Mouse (Mus musculus): ENCODE measurements around the gene Bphl.
"Not testable (repeated sequence)": the region's sequence is repeated elsewhere in the genome, so short reads cannot be mapped to it uniquely, and the experiment has no call there.

Bphl gene

GRCm38 (mm10) chr13:34051692-34052091 lies 14.3 kb downstream of the Bphl start:
- no peak for DNase-seq (ENCODE audit: low spot score)

GRCm38 (mm10) chr13:34053673-34054282 lies 16.4 kb downstream of the Bphl start:
- DNase-seq (ENCODE audit: low spot score): no peak

- no peak for DNase-seq (ENCODE audit: low spot score)
These were observed 17.0 kb downstream of the Bphl start for GRCm38 (mm10) chr13:34054391-34054790.

DNA sequence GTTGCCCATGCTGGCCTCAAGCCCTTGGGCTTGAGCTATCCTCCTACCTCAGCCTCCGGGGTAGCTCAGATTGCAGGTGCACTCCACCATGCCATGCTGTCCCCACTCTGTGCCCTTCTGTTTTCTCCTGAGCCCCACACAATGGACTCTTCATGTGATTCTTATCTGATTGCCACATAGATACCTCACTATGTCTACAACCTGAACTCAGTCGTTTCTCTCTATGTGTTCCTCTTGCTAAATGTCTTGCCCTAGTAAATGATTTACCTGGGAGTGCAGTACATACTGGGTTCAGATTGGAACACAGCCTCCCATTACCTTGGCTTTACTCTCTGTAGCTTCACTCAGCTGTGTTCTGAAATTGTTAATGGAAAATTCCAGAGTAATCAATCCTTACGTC lies 17.6 kb downstream of the Bphl start:
- DNase-seq (ENCODE audit: low spot score): no peak

GRCm38 (mm10) chr13:34057252-34057651 lies 19.9 kb downstream of the Bphl start:
- DNase-seq (ENCODE audit: low spot score): no peak

DNA sequence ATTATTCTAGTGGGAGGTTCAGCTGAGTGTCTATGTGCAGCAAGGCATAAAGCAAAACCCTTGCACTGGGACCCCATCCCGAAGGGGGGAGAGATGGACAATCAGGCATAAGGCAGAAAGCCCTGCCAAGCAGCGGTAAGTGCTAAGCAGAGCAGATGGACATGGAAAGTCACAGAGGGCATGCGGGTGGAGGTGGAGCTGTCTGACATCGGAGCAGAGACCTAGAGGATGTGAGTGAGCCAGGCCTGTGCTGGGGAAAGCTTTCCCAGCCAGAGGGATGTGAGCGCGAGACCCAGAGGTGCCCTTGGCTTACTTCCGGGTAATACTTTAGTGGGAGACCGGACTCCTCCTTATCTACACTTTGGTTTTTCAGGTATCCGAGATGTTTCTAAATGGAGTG lies 22.7 kb downstream of the Bphl start:
- no peak for DNase-seq (ENCODE audit: low spot score)

- DNase-seq (ENCODE audit: low spot score): no peak
These were observed 25.1 kb downstream of the Bphl start for GRCm38 (mm10) chr13:34062466-34062865.

DNA sequence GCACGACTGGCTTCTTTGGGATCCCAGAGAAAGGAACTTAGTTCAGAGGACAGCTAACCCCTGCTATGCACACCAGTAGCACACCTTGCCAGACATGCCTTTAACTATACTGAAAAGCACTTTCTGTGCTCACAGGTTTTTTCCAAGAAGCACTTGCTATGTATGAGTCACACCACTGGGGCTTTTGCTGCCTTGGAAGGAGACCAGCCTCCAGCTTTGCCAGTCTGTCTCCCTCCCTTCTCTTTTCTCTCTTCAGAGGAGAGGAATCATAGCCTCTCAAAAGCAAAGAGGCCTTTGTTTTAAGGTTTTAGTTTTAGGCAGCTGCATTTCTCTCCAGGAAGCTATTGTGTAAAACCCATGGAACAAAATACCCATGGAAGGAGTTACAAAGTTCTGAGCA lies 29.0 kb downstream of the Bphl start:
- DNase-seq (ENCODE audit: low spot score): no peak

GRCm38 (mm10) chr13:34070296-34070695 lies 32.9 kb downstream of the Bphl start:
- no peak for DNase-seq (ENCODE audit: low spot score)

- DNase-seq (ENCODE audit: low spot score): no peak
These were observed 34.4 kb downstream of the Bphl start for GRCm38 (mm10) chr13:34071836-34072235.

GRCm38 (mm10) chr13:34072847-34073246 lies 35.5 kb downstream of the Bphl start:
- no peak for DNase-seq (ENCODE audit: low spot score)

- DNase-seq (ENCODE audit: low spot score): not testable (repeated sequence)
These were observed 37.0 kb downstream of the Bphl start for GRCm38 (mm10) chr13:34074441-34074840.

DNA sequence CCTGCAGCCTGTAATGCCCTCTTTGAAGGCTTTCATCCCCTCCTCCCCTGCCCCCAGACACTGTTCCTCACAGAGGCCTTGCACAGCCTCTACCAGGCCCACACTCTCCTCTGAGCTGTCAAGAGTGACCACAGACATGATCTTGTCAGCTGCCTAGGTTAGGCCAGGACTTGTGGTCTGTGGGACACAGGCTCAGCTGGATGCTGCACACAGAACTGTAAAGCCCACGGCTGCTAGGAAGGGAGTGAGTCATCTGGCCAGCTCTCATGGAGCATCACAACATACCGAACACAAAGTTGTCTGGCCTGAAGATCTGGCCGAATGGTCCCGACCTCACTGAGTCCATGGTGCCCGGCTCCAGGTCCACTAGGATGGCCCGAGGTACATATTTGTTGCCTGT lies 38.5 kb downstream of the Bphl start:
- DNase-seq (ENCODE audit: low spot score): not testable (repeated sequence)

GRCm38 (mm10) chr13:34076561-34077491 lies 39.4 kb downstream of the Bphl start:
- no peak for DNase-seq (ENCODE audit: low spot score)

GRCm38 (mm10) chr13:34077492-34078271 lies 40.3 kb downstream of the Bphl start, which contains the start of gene Tubb2a:
Gene Tubb2a (minus strand): TSS chr13:34078007.
- peak; percentile 98 for DNase-seq (ENCODE audit: low spot score)

- no peak for DNase-seq (ENCODE audit: low spot score)
These were observed 41.3 kb downstream of the Bphl start for GRCm38 (mm10) chr13:34078500-34079280.

- no peak for DNase-seq (ENCODE audit: low spot score)
These were observed 42.4 kb downstream of the Bphl start for GRCm38 (mm10) chr13:34079801-34080200.

- DNase-seq (ENCODE audit: low spot score): no peak
These were observed 44.5 kb downstream of the Bphl start for GRCm38 (mm10) chr13:34081926-34082325.

DNA sequence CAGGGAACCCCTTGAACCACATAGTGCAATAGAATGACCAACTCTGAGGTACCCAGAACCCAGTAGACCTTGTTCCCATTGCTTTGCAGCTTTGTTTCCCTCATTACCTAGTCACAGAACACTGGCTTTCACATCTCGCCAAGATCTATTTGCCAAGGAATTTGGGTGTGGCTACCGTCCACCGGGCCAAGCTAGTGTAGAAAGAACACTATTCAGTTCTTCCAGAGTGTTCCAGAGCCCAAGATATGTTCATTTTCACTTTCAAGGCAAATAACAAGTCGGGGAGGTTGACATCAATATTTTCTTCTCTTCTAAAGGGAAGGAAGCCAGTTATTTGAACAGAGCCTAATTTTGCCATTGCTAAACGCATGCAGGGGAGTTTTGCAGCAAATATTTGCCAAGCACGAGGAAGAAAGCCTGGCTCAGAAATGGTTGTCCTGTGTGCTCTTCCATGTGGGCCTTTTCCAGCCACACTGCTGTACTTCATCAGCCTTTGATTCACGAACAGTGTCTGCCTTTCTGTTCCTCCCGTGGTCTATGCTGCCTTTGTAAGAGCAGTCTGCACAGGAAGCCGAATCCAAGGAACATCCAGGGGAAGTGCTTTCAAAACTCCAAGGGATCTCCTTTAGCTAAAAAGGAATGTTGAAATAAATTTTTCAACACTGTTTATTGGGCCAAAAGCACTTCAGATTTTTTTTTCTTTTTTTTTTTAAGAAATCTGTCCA lies 46.8 kb downstream of the Bphl start:
- DNase-seq (ENCODE audit: low spot score): no peak

- DNase-seq (ENCODE audit: low spot score): no peak
These were observed 49.8 kb downstream of the Bphl start for GRCm38 (mm10) chr13:34087052-34087812.

All from urinary bladder, postnatal 25 days (tissue).